Mouse (Mus musculus) midbrain, embryonic 12.5 days (tissue): ENCODE results near the gene P2rx7. TPM values are rescaled to one million over a fixed set of nuclear protein-coding genes. Genes with fewer than 3 reads are reported as not detected.
"Not testable (repeated sequence)": the region's sequence is repeated elsewhere in the genome, so short reads cannot be mapped to it uniquely, and the experiment has no call there.

Source experiments
- ATAC-seq: fragments of 200-750 bp; cut with Nextera tagmentation; 2 replicates; pipeline ENCODE4 v1.8.0; 2017; ENCODE audit warnings: low read depth, moderate TSS enrichment, moderate library complexity; ENCODE audit not compliant: low FRiP score
- H3K27ac ChIP-seq: fragments of 300-500 bp; sonication (generic); replicated peaks from 2 replicates; pipeline ENCODE4 v1.5.1; 2016; ENCODE audit warnings: mild to moderate bottlenecking
- H3K27me3 ChIP-seq: fragments of 300-500 bp; sonication (generic); 2 replicates; pipeline ENCODE4 v1.6.1; 2016; ENCODE audit warnings: mild to moderate bottlenecking
- H3K36me3 ChIP-seq: fragments of 300-500 bp; sonication (generic); 2 replicates; pipeline ENCODE4 v1.6.1; 2016
- H3K4me1 ChIP-seq: fragments of 300-500 bp; sonication (generic); 2 replicates; pipeline ENCODE4 v1.6.1; 2016
- H3K4me2 ChIP-seq: fragments of 300-500 bp; sonication (generic); replicated peaks from 2 replicates; pipeline ENCODE4 v1.6.1; 2016; ENCODE audit warnings: mild to moderate bottlenecking, moderate library complexity
- H3K4me3 ChIP-seq: fragments of 300-500 bp; sonication (generic); 2 replicates; pipeline ENCODE4 v1.5.1; 2016; ENCODE audit warnings: mild to moderate bottlenecking
- H3K9ac ChIP-seq: fragments of 300-500 bp; sonication (generic); replicated peaks from 2 replicates; pipeline ENCODE4 v1.6.1; 2016; ENCODE audit warnings: mild to moderate bottlenecking, moderate library complexity
- H3K9me3 ChIP-seq: fragments of 300-500 bp; sonication (generic); 2 replicates; pipeline ENCODE4 v1.6.1; 2016; ENCODE audit warnings: mild to moderate bottlenecking
- WGBS: fragments of 180-500 bp; shearing (Covaris S2); methylation state at CpG from one replicate; pipeline ENCODE4 v1.1.7; 2016; 5-methylcytosine and 5-hydroxymethylcytosine counted together
- polyA plus RNA-seq: library from polyadenylated mRNA; unstranded; fragments of >200 nt; fragmentation: Nextera tagmentation; extraction: Ambion mirVana; gene quantifications from 2 replicates; pipeline ENCODE4 v1.2.1, GENCODE M21; 2016

The P2rx7 gene
- polyA plus RNA-seq, 1 experiment from 2014 or later, result 1.5 TPM

GRCm38 (mm10) chr5:122647952-122648374, 4.3 kb downstream of the P2rx7 start:
- WGBS, result 94% methylated on average over 14 of the region's 14 CpGs
- H3K9me3 ChIP-seq, H3K27ac ChIP-seq, ATAC-seq, H3K36me3 ChIP-seq, H3K9ac ChIP-seq, H3K4me3 ChIP-seq, H3K4me2 ChIP-seq: not testable (repeated sequence)
- peaks cover 13% of the 10 kb centered on the region for H3K4me1 ChIP-seq
- H3K27me3 ChIP-seq, result peaks cover 12% of the 10 kb centered on the region; the same call in 1 of the 2 replicates

GRCm38 (mm10) chr5:122649264-122649663, 5.6 kb downstream of the P2rx7 start:
- no peaks in the 10 kb centered on the region for H3K36me3 ChIP-seq
- no peak overlapping the region for H3K4me3 ChIP-seq
- H3K9ac ChIP-seq, result no peak overlapping the region
- H3K9me3 ChIP-seq, result no peaks in the 10 kb centered on the region
- WGBS, result 86% methylated on average over 8 of the region's 8 CpGs
- H3K27ac ChIP-seq, result no peak overlapping the region
- no peak overlapping the region for H3K4me2 ChIP-seq
- ATAC-seq, result no peak
- H3K27me3 ChIP-seq, result peaks cover 12% of the 10 kb centered on the region; the same call in 1 of the 2 replicates
- peaks cover 23% of the 10 kb centered on the region for H3K4me1 ChIP-seq

GRCm38 (mm10) chr5:122650100-122650499, 6.4 kb downstream of the P2rx7 start:
- no peaks in the 10 kb centered on the region for H3K36me3 ChIP-seq
- 90% methylated on average over 8 of the region's 8 CpGs for WGBS
- ATAC-seq, result no peak

GRCm38 (mm10) chr5:122652506-122652905, 8.8 kb downstream of the P2rx7 start:
- H3K4me2 ChIP-seq, result no peak overlapping the region
- peak overlapping the region; percentile 82 for H3K27ac ChIP-seq
- peaks cover 30% of the 10 kb centered on the region for H3K4me1 ChIP-seq
- no peak overlapping the region for H3K4me3 ChIP-seq
- no peak for ATAC-seq
- 65% methylated on average over 7 of the region's 7 CpGs for WGBS
- no peak overlapping the region for H3K9ac ChIP-seq
- H3K27me3 ChIP-seq, result peaks cover 12% of the 10 kb centered on the region; the same call in 1 of the 2 replicates
- no peaks in the 10 kb centered on the region for H3K9me3 ChIP-seq
- H3K36me3 ChIP-seq, result no peaks in the 10 kb centered on the region

More at GRCm38 (mm10) chr5:122650100-122650499, 6.4 kb downstream of the P2rx7 start:
- Histone ChIP-seq H3K4me2 (no peak overlapping the region), H3K27me3 (peaks cover 12% of the 10 kb centered on the region; the same call in 1 of the 2 replicates), H3K9me3 (no peaks in the 10 kb centered on the region), H3K27ac (no peak overlapping the region), H3K4me1 (peaks cover 30% of the 10 kb centered on the region), H3K4me3 (no peak overlapping the region), H3K9ac (no peak overlapping the region)

GRCm38 (mm10) chr5:122653112-122653445, 9.4 kb downstream of the P2rx7 start:
- Histone ChIP-seq H3K4me2 (peak overlapping the region; percentile 19), H3K36me3 (no peaks in the 10 kb centered on the region), H3K9ac (no peak overlapping the region), H3K27ac (peak overlapping the region; percentile 82), H3K9me3 (no peaks in the 10 kb centered on the region), H3K27me3 (peaks cover 12% of the 10 kb centered on the region; the same call in 1 of the 2 replicates), H3K4me1 (peaks cover 30% of the 10 kb centered on the region), H3K4me3 (no peak overlapping the region)
- 33% methylated on average over 10 of the region's 10 CpGs for WGBS
- no peak for ATAC-seq

- no peak overlapping the region for H3K4me3 ChIP-seq
Measured at GRCm38 (mm10) chr5:122653446-122654267, 9.9 kb downstream of the P2rx7 start.

GRCm38 (mm10) chr5:122654268-122654573, 10.5 kb downstream of the P2rx7 start:
- Histone ChIP-seq H3K4me2 (peak overlapping the region; percentile 19; the same call in 1 of the 2 replicates), H3K4me1 (peaks cover 30% of the 10 kb centered on the region), H3K27ac (peak overlapping the region; percentile 82), H3K9me3 (no peaks in the 10 kb centered on the region), H3K9ac (no peak overlapping the region), H3K36me3 (no peaks in the 10 kb centered on the region), H3K4me3 (no peak overlapping the region), H3K27me3 (peaks cover 12% of the 10 kb centered on the region; the same call in 1 of the 2 replicates)
- 41% methylated on average over 5 of the region's 5 CpGs for WGBS
- no peak; the same call in 1 of the 2 replicates for ATAC-seq

More at GRCm38 (mm10) chr5:122653446-122654267, 9.9 kb downstream of the P2rx7 start:
- Histone ChIP-seq H3K9me3 (no peaks in the 10 kb centered on the region), H3K27me3 (peaks cover 12% of the 10 kb centered on the region; the same call in 1 of the 2 replicates), H3K9ac (no peak overlapping the region), H3K4me2 (peak overlapping the region; percentile 19), H3K27ac (peak overlapping the region; percentile 82), H3K4me1 (peaks cover 30% of the 10 kb centered on the region), H3K36me3 (no peaks in the 10 kb centered on the region)
- peak; percentile 86 for ATAC-seq
- WGBS, result 14% methylated on average over 15 of the region's 15 CpGs

GRCm38 (mm10) chr5:122656808-122657207, 13.1 kb downstream of the P2rx7 start:
- Histone ChIP-seq H3K4me1 (peaks cover 30% of the 10 kb centered on the region), H3K27ac (no peak overlapping the region), H3K36me3 (no peaks in the 10 kb centered on the region), H3K27me3 (peaks cover 3% of the 10 kb centered on the region; the same call in 1 of the 2 replicates), H3K9me3 (no peaks in the 10 kb centered on the region), H3K9ac (no peak overlapping the region), H3K4me3 (no peak overlapping the region), H3K4me2 (no peak overlapping the region)
- 92% methylated on average over 12 of the region's 12 CpGs for WGBS
- ATAC-seq, result no peak

- Histone ChIP-seq H3K27ac (no peak overlapping the region), H3K9ac (no peak overlapping the region), H3K9me3 (no peaks in the 10 kb centered on the region), H3K27me3 (no peaks in the 10 kb centered on the region), H3K4me3 (no peak overlapping the region), H3K4me2 (no peak overlapping the region), H3K4me1 (no peaks in the 10 kb centered on the region), H3K36me3 (no peaks in the 10 kb centered on the region)
- no peak for ATAC-seq
- 96% methylated on average over 6 of the region's 6 CpGs for WGBS
Measured at GRCm38 (mm10) chr5:122662501-122662900, 18.8 kb downstream of the P2rx7 start.

GRCm38 (mm10) chr5:122665036-122665435, 21.3 kb downstream of the P2rx7 start:
- Histone ChIP-seq H3K4me2 (no peak overlapping the region), H3K9ac (no peak overlapping the region), H3K36me3 (no peaks in the 10 kb centered on the region), H3K4me1 (peaks cover 4% of the 10 kb centered on the region; the same call in 1 of the 2 replicates), H3K9me3 (no peaks in the 10 kb centered on the region), H3K4me3 (no peak overlapping the region), H3K27ac (no peak overlapping the region), H3K27me3 (no peaks in the 10 kb centered on the region)
- ATAC-seq, result no peak
- WGBS, result 65% methylated on average over 5 of the region's 5 CpGs

- H3K27ac ChIP-seq, result no peak overlapping the region
- H3K4me1 ChIP-seq, result peaks cover 4% of the 10 kb centered on the region; the same call in 1 of the 2 replicates
- no peaks in the 10 kb centered on the region for H3K27me3 ChIP-seq
- no peaks in the 10 kb centered on the region for H3K9me3 ChIP-seq
- no peak overlapping the region for H3K4me2 ChIP-seq
- no peak for ATAC-seq
- 87% methylated on average over 15 of the region's 15 CpGs for WGBS
- H3K4me3 ChIP-seq, result no peak overlapping the region
- H3K36me3 ChIP-seq, result no peaks in the 10 kb centered on the region
- H3K9ac ChIP-seq, result no peak overlapping the region
Measured at GRCm38 (mm10) chr5:122668981-122669897, 25.5 kb downstream of the P2rx7 start.

GRCm38 (mm10) chr5:122671641-122672040, 27.9 kb downstream of the P2rx7 start:
- WGBS, result 79% methylated on average over 7 of the region's 7 CpGs
- not testable (repeated sequence) for H3K36me3 ChIP-seq

More at GRCm38 (mm10) chr5:122671641-122672040, 27.9 kb downstream of the P2rx7 start:
- H3K4me1 ChIP-seq, H3K4me2 ChIP-seq, H3K9ac ChIP-seq, H3K9me3 ChIP-seq, H3K4me3 ChIP-seq, ATAC-seq, H3K27me3 ChIP-seq, H3K27ac ChIP-seq: not testable (repeated sequence)
